Mouse (Mus musculus) liver, embryonic 14.5 days (tissue): ENCODE results near the gene 4930402H24Rik. TPM values are rescaled to one million over a fixed set of nuclear protein-coding genes. Genes with fewer than 3 reads are reported as not detected.

Experiments
- ATAC-seq: fragments of 200-750 bp; cut with Nextera tagmentation; 2 replicates; pipeline ENCODE4 v1.8.0; 2017; ENCODE audit warnings: moderate number of reproducible peaks, mild to moderate bottlenecking, moderate library complexity; ENCODE audit not compliant: insufficient read depth
- DNase-seq, 3 experiments: peaks; one replicate each; pipeline ENCODE4 v3.0.0-alpha.2; 2012 to 2013; ENCODE audit warnings: low read depth in 3 of 3, low spot score in 3 of 3
- H3K27ac ChIP-seq: fragments of 300-500 bp; sonication (generic); 2 replicates; pipeline ENCODE4 v1.5.1; 2014; ENCODE audit warnings: moderate library complexity, mild to moderate bottlenecking, control low read depth, inconsistent platforms
- H3K27me3 ChIP-seq: fragments of 300-500 bp; sonication (generic); 2 replicates; pipeline ENCODE4 v1.6.1; 2014; ENCODE audit warnings: mild to moderate bottlenecking, low read length, moderate library complexity; ENCODE audit not compliant: control insufficient read depth, insufficient read depth
- H3K36me3 ChIP-seq: fragments of 300-500 bp; sonication (generic); replicated peaks from 2 replicates; pipeline ENCODE4 v1.6.1; 2014; ENCODE audit warnings: low read depth; ENCODE audit not compliant: control insufficient read depth, insufficient read depth
- H3K4me1 ChIP-seq, 2 experiments: fragments of 200-500 bp in 1 of 2; fragments of 300-500 bp in 1 of 2; sonication (generic) in 1 of 2; replicated peaks; 2 replicates each; pipeline ENCODE4 v1.6.1; 2012 to 2014; ENCODE audit warnings: antibody characterized with exemption in 1 of 2, inconsistent platforms in 1 of 2, low read length in 1 of 2; ENCODE audit not compliant: control insufficient read depth in 2 of 2, insufficient read depth in 2 of 2
- H3K4me2 ChIP-seq: fragments of 300-500 bp; sonication (generic); 2 replicates; pipeline ENCODE4 v1.6.1; 2014; ENCODE audit warnings: low read depth, mild to moderate bottlenecking, control low read depth, moderate library complexity
- H3K4me3 ChIP-seq, 2 experiments: fragments of 200-500 bp in 1 of 2; fragments of 300-500 bp in 1 of 2; sonication (generic) in 1 of 2; 2 replicates each; pipeline ENCODE4 v1.5.1; 2012 to 2014; ENCODE audit warnings: low read depth in 2 of 2, low read length in 2 of 2, mild to moderate bottlenecking in 2 of 2, control low read depth in 1 of 2, inconsistent platforms in 1 of 2, moderate library complexity in 1 of 2; ENCODE audit not compliant: insufficient read depth in 1 of 2
- H3K9ac ChIP-seq: fragments of 300-500 bp; sonication (generic); replicated peaks from 2 replicates; pipeline ENCODE4 v1.6.1; 2014; ENCODE audit warnings: mild to moderate bottlenecking, control low read depth, moderate library complexity
- H3K9me3 ChIP-seq: fragments of 300-500 bp; sonication (generic); 2 replicates; pipeline ENCODE4 v1.6.1; 2016; ENCODE audit warnings: low read length, mixed read lengths; ENCODE audit not compliant: control insufficient read depth
- CTCF ChIP-seq: IDR thresholded peaks from 2 replicates; pipeline ENCODE4 v1.5.1; 2016; ENCODE audit warnings: antibody characterized with exemption, low read depth, control low read depth
- EP300 ChIP-seq: IDR thresholded peaks from 2 replicates; pipeline ENCODE4 v1.6.1; 2016; ENCODE audit warnings: antibody characterized with exemption, low read depth
- WGBS: fragments of 180-500 bp; shearing (Covaris S2); extraction: QIAGEN DNeasy Blood & Tissue Kit; methylation state at CpG from one replicate; pipeline ENCODE4 v1.1.7; 2014; ENCODE audit not compliant: insufficient replicate concordance; 5-methylcytosine and 5-hydroxymethylcytosine counted together
- polyA plus RNA-seq, 2 experiments: library from polyadenylated mRNA; depleted of rRNA in 1 of 2; stranded (reverse) in 1 of 2; unstranded in 1 of 2; fragments of >200 nt; fragmentation: Nextera tagmentation in 1 of 2; extraction: Ambion mirVana in 1 of 2; gene quantifications; 2 replicates each; pipeline versions ENCODE4 v1.2.1 to v1.2.3; 2012 to 2014

Gene 4930402H24Rik
- 3.9 and 4.4 TPM in 2 replicates for polyA plus RNA-seq (2012; rRNA removed)
- 6.9 and 8.6 TPM in 2 replicates for polyA plus RNA-seq (2014; fragmentation: Nextera tagmentation; extraction: Ambion mirVana)

- H3K4me2 ChIP-seq = peak within 1 kb of the TSS; percentile 90
- H3K9me3 ChIP-seq = no peaks in the 10 kb centered on the region
- H3K9ac ChIP-seq = peak within 1 kb of the TSS; percentile 75
- peak within 1 kb of the TSS; percentile 15; the same call in 1 of the 2 replicates for H3K27ac ChIP-seq
- DNase-seq (peak; percentile 80 to 81 (median 81)), ATAC-seq (peak; percentile 99)
- H3K27me3 ChIP-seq = no peaks in the 10 kb centered on the region
- H3K36me3 ChIP-seq = no peaks in the 10 kb centered on the region
- TF ChIP-seq CTCF (no peak), EP300 (no peak)
- H3K4me3 ChIP-seq = peak within 1 kb of the TSS; percentile 77 to 88
- WGBS = 4% methylated on average over 49 of the region's 50 CpGs
- H3K4me1 ChIP-seq = peaks cover 13 to 19% of the 10 kb centered on the region in 2 experiments
Measured at GRCm38 (mm10) chr2:130905751-130906583, at the start of gene 4930402H24Rik, which contains the start of gene Atrn. Gene 4930402H24Rik, minus strand, starts transcription at chr2:130906406. Gene Atrn, plus strand, starts transcription at chr2:130906495.

GRCm38 (mm10) chr2:130950548-130950947 lies 44.3 kb upstream of the 4930402H24Rik start:
- no peak overlapping the region for H3K9ac ChIP-seq
- no peaks in the 10 kb centered on the region for H3K4me1 ChIP-seq
- no peaks in the 10 kb centered on the region for H3K36me3 ChIP-seq
- no peak overlapping the region for H3K27ac ChIP-seq
- TF ChIP-seq CTCF (peak; percentile 92), EP300 (no peak)
- DNase-seq = peak; percentile 57 to 59 (median 58)
- H3K4me2 ChIP-seq = no peak overlapping the region
- 0% methylated on average over 1 of the region's 1 CpGs for WGBS
- ATAC-seq = no peak
- no peak overlapping the region for H3K4me3 ChIP-seq
- no peaks in the 10 kb centered on the region for H3K9me3 ChIP-seq
- no peaks in the 10 kb centered on the region for H3K27me3 ChIP-seq

DNA sequence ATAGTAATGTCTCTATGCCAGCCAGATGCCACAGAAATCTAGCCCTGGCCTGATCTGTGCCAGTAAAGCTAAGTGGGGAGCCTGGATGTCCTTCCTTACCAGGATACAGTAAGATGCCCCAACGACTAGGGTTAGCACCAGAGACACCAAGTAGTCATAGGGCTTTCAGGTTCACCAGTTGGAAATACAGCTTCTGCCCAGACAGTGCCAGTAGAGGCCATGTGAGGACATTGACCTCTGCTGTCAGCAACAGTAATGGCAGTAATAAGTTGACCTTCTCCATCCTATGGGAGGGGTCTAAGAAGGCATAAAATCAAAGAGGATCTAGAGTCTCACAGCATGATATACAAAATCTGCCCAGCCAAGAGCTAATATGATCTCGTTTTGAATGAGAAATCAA lies 43.6 kb upstream of the 4930402H24Rik start:
- DNase-seq (no peak), ATAC-seq (no peak)
- Histone ChIP-seq H3K4me2 (no peak overlapping the region), H3K9me3 (no peaks in the 10 kb centered on the region), H3K4me1 (no peaks in the 10 kb centered on the region), H3K36me3 (no peaks in the 10 kb centered on the region), H3K9ac (no peak overlapping the region), H3K27ac (no peak overlapping the region), H3K27me3 (no peaks in the 10 kb centered on the region), H3K4me3 (no peak overlapping the region)
- WGBS = 71% methylated on average over 2 of the region's 2 CpGs
- TF ChIP-seq EP300 (no peak), CTCF (no peak)

DNA sequence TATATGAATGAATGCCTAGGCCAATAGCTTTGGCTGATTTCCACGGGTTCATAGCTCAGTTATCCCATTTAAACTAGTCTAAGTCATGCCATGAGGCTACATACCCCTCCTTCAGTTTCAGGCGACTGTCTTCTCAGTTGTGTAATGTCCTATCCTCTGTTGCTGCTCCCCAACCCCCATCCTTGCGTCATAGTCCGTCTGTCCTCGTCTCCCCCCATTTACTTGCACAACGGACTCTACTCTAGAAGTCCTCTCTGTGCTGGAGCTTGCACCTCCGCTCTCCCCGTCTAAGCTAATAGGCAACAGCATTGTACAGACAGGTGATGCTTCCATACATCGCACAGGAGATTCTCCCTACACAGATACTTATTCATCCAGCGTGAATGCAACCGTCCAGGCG lies 26.7 kb upstream of the 4930402H24Rik start:
- no peak for TF ChIP-seq CTCF
- TF ChIP-seq EP300 = no peak
- H3K4me3 ChIP-seq = no peak overlapping the region

GRCm38 (mm10) chr2:130929994-130930393 lies 23.8 kb upstream of the 4930402H24Rik start:
- TF ChIP-seq EP300 = no peak
- no peak for TF ChIP-seq CTCF
- peak in 2 of 3 experiments; percentile 14 to 22 for DNase-seq
- no peak overlapping the region for H3K4me2 ChIP-seq
- H3K27ac ChIP-seq = no peak overlapping the region
- H3K4me1 ChIP-seq = peaks cover 0 to 7% of the 10 kb centered on the region in 2 experiments; a peak in 2 of 4 replicates
- no peak overlapping the region for H3K4me3 ChIP-seq
- no peaks in the 10 kb centered on the region for H3K36me3 ChIP-seq
- WGBS = 20% methylated on average over 5 of the region's 5 CpGs
- no peaks in the 10 kb centered on the region for H3K9me3 ChIP-seq
- H3K9ac ChIP-seq = no peak overlapping the region
- ATAC-seq = no peak
- H3K27me3 ChIP-seq = no peaks in the 10 kb centered on the region

More for the DNA sequence above, 26.7 kb upstream of the 4930402H24Rik start:
- H3K9ac ChIP-seq = no peak overlapping the region
- H3K4me2 ChIP-seq = no peak overlapping the region
- H3K4me1 ChIP-seq = peaks cover 0 to 7% of the 10 kb centered on the region in 2 experiments; a peak in 2 of 4 replicates
- 69% methylated on average over 12 of the region's 12 CpGs for WGBS
- DNase-seq (peak; percentile 15 to 17 (median 16)), ATAC-seq (no peak)
- no peaks in the 10 kb centered on the region for H3K36me3 ChIP-seq
- no peaks in the 10 kb centered on the region for H3K27me3 ChIP-seq
- H3K9me3 ChIP-seq = no peaks in the 10 kb centered on the region
- H3K27ac ChIP-seq = no peak overlapping the region
